Mouse (Mus musculus) MEL (cell line): ENCODE data around the gene Gm21885. TPM values are rescaled to one million over a fixed set of nuclear protein-coding genes. Genes with fewer than 3 reads are reported as not detected.

Experiments
- DNase-seq: peaks from one replicate; pipeline ENCODE4 v3.0.0; 2011; ENCODE audit warnings: low read depth, low spot score
- H3K27ac ChIP-seq: 2 replicates; pipeline ENCODE4 v1.5.1; 2012; ENCODE audit warnings: low read depth, mild to moderate bottlenecking, control low read depth, low read length, moderate library complexity; ENCODE audit not compliant: control insufficient read depth
- H3K27me3 ChIP-seq, 2 experiments: fragments of 150-350 bp in 1 of 2; sonication (generic) in 1 of 2; 2 replicates each; pipeline ENCODE4 v1.6.1; 2012; ENCODE audit warnings: low read length in 2 of 2, mild to moderate bottlenecking in 2 of 2, improper control_type of control experiment in 1 of 2, moderate library complexity in 1 of 2; ENCODE audit not compliant: insufficient read depth in 2 of 2, control insufficient read depth in 1 of 2
- H3K36me3 ChIP-seq, 2 experiments: 2 replicates each; pipeline ENCODE4 v1.6.1; 2012 to 2014; ENCODE audit warnings: low read length in 2 of 2, improper control_type of control experiment in 1 of 2, inconsistent platforms in 1 of 2, mild to moderate bottlenecking in 1 of 2; ENCODE audit not compliant: insufficient read depth in 2 of 2, control insufficient read depth in 1 of 2
- H3K4me1 ChIP-seq, 2 experiments: fragments of 150-350 bp in 1 of 2; sonication (generic) in 1 of 2; 2 replicates each; pipeline ENCODE4 v1.6.1; 2012; ENCODE audit warnings: low read length in 2 of 2, improper control_type of control experiment in 1 of 2, mild to moderate bottlenecking in 1 of 2; ENCODE audit not compliant: insufficient read depth in 2 of 2, control insufficient read depth in 1 of 2
- H3K4me3 ChIP-seq, 2 experiments: fragments of 150-350 bp in 1 of 2; sonication (generic) in 1 of 2; 2 replicates each; pipeline ENCODE4 v1.5.1; 2012; ENCODE audit warnings: low read depth in 2 of 2, low read length in 2 of 2, mild to moderate bottlenecking in 2 of 2, moderate library complexity in 2 of 2, control low read depth in 1 of 2, improper control_type of control experiment in 1 of 2; ENCODE audit not compliant: control insufficient read depth in 1 of 2, insufficient read depth in 1 of 2
- H3K79me2 ChIP-seq: 2 replicates; pipeline ENCODE4 v1.6.1; 2012; ENCODE audit warnings: mild to moderate bottlenecking, low read length, moderate library complexity; ENCODE audit not compliant: control insufficient read depth, poor library complexity, insufficient read depth
- H3K9ac ChIP-seq: 2 replicates; pipeline ENCODE4 v1.6.1; 2012; ENCODE audit warnings: low read depth, mild to moderate bottlenecking, control low read depth, low read length, moderate library complexity; ENCODE audit not compliant: control insufficient read depth, poor library complexity, severe bottlenecking
- H3K9me3 ChIP-seq: fragments of 150-350 bp; sonication (generic); replicated peaks from 2 replicates; pipeline ENCODE4 v1.6.1; 2012; ENCODE audit warnings: mild to moderate bottlenecking, low read length, improper control_type of control experiment, moderate library complexity; ENCODE audit not compliant: insufficient read depth
- ELF1 ChIP-seq: IDR thresholded peaks from 2 replicates; pipeline ENCODE4 v1.6.1; 2014; ENCODE audit warnings: low read depth, mild to moderate bottlenecking, inconsistent platforms, low read length, improper control_type of control experiment, moderate library complexity
- GABPA ChIP-seq: IDR thresholded peaks from 2 replicates; pipeline ENCODE4 v1.6.1; 2012; ENCODE audit warnings: low read depth, mild to moderate bottlenecking, inconsistent platforms, low read length, improper control_type of control experiment, moderate library complexity
- JUND ChIP-seq: IDR thresholded peaks from 2 replicates; pipeline ENCODE4 v1.6.1; 2011; ENCODE audit warnings: low read depth, mild to moderate bottlenecking, improper control_type of control experiment, low read length
- KAT2A ChIP-seq: conservative IDR thresholded peaks from 2 replicates; pipeline ENCODE4 v1.6.1; 2012; ENCODE audit warnings: low read depth, low read length, improper control_type of control experiment, inconsistent platforms
- MAFK ChIP-seq: IDR thresholded peaks from 2 replicates; pipeline ENCODE4 v1.6.1; 2011; ENCODE audit warnings: low read depth, mild to moderate bottlenecking, low read length, improper control_type of control experiment, borderline replicate concordance
- MAX ChIP-seq: IDR thresholded peaks from 2 replicates; pipeline ENCODE4 v1.6.1; 2011; ENCODE audit warnings: low read length, improper control_type of control experiment
- MEF2A ChIP-seq: IDR thresholded peaks from 2 replicates; pipeline ENCODE4 v1.6.1; 2014; ENCODE audit warnings: low read depth, mild to moderate bottlenecking, inconsistent platforms, low read length, improper control_type of control experiment; ENCODE audit not compliant: poor library complexity, insufficient replicate concordance, severe bottlenecking; ENCODE audit errors: extremely low read depth
- MYB ChIP-seq: IDR thresholded peaks from 2 replicates; pipeline ENCODE4 v1.6.1; 2011; ENCODE audit warnings: mild to moderate bottlenecking, low read depth, low read length, improper control_type of control experiment
- NRF1 ChIP-seq: IDR thresholded peaks from 2 replicates; pipeline ENCODE4 v1.6.1; 2014; ENCODE audit warnings: low read depth, mild to moderate bottlenecking, inconsistent platforms, low read length, improper control_type of control experiment, moderate library complexity; ENCODE audit not compliant: poor library complexity, insufficient read depth, severe bottlenecking
- POLR2A ChIP-seq, 2 experiments: IDR thresholded peaks; 2 replicates each; pipeline ENCODE4 v1.6.1; 2011 to 2012; ENCODE audit warnings: low read length in 2 of 2, mild to moderate bottlenecking in 2 of 2, control low read depth in 1 of 2, improper control_type of control experiment in 1 of 2, low read depth in 1 of 2, moderate library complexity in 1 of 2; ENCODE audit not compliant: control insufficient read depth in 1 of 2, insufficient read depth in 1 of 2, poor library complexity in 1 of 2
- POLR2AphosphoS5 ChIP-seq: IDR thresholded peaks from 2 replicates; pipeline ENCODE4 v1.6.1; 2012; ENCODE audit warnings: low read depth, borderline replicate concordance, mild to moderate bottlenecking, inconsistent platforms, low read length, moderate library complexity, mixed read lengths
- RCOR1 ChIP-seq: IDR thresholded peaks from 2 replicates; pipeline ENCODE4 v1.6.1; 2012; ENCODE audit warnings: low read depth, mild to moderate bottlenecking, inconsistent platforms, low read length, improper control_type of control experiment
- SMC3 ChIP-seq: IDR thresholded peaks from 2 replicates; pipeline ENCODE4 v1.6.1; 2011; ENCODE audit warnings: low read depth, low read length, improper control_type of control experiment
- TAL1 ChIP-seq: IDR thresholded peaks from 2 replicates; pipeline ENCODE4 v1.6.1; 2012; ENCODE audit warnings: mild to moderate bottlenecking, inconsistent platforms, low read length, moderate library complexity, mixed read lengths
- TBP ChIP-seq: IDR thresholded peaks from 2 replicates; pipeline ENCODE4 v1.8.0; 2011; ENCODE audit warnings: low read depth, low read length, improper control_type of control experiment
- TCF12 ChIP-seq: IDR thresholded peaks from 2 replicates; pipeline ENCODE4 v1.6.1; 2014; ENCODE audit warnings: low read depth, mild to moderate bottlenecking, inconsistent platforms, low read length, improper control_type of control experiment, moderate library complexity
- USF2 ChIP-seq, 2 experiments: IDR thresholded peaks; 2 replicates each; pipeline ENCODE4 v1.6.1; 2011 to 2012; ENCODE audit warnings: improper control_type of control experiment in 2 of 2, low read length in 2 of 2, borderline replicate concordance in 1 of 2, inconsistent platforms in 1 of 2, low read depth in 1 of 2, mild to moderate bottlenecking in 1 of 2; ENCODE audit not compliant: insufficient read depth in 1 of 2
- ZKSCAN1 ChIP-seq: IDR thresholded peaks from 2 replicates; pipeline ENCODE4 v1.6.1; 2012; ENCODE audit warnings: low read depth, mild to moderate bottlenecking, inconsistent platforms, low read length, improper control_type of control experiment, moderate library complexity
- polyA plus RNA-seq, 2 experiments: library from polyadenylated mRNA; stranded (reverse) in 1 of 2; unstranded in 1 of 2; fragments of >175 nt in 1 of 2; fragments of >200 nt in 1 of 2; gene quantifications; 2 replicates each; pipeline versions ENCODE4 v1.2.1 to v1.2.4; 2012; ENCODE audit warnings: low replicate concordance in 2 of 2, low read depth in 1 of 2; ENCODE audit not compliant: insufficient read length in 2 of 2, insufficient read depth in 1 of 2, missing spikeins in 1 of 2
- total RNA-seq: library from RNA; depleted of rRNA; stranded (reverse); fragments of 300-350 nt; gene quantifications from 2 replicates; pipeline ENCODE4 v1.2.3, GENCODE M21; 2012

Gene Gm21885
- total and polyA plus RNA-seq, 3 experiments, result 0.74 TPM; not detected in 2

DNA sequence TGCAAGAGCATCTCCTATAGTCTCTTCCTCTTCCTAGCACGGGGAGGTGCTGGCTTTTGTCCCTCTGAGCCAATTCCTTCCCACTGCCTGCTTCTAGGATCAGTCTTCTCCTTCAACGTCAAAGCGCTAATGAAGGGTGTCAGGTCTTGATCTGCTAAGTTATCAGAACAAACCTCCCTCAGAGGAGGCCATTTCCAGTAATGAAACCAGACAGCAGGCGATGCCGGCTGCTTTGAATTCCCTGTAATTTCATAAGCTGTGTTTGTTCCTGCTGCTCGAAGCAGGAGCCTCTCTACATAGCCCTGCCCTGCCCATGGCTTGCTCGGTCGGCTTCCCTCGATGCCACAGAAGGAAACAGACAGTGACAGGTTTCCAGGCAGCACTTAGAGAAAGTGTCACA lies 37.3 kb upstream of the Gm21885 start:
- no peak for DNase-seq
- Histone ChIP-seq H3K79me2 (no peaks in the 10 kb centered on the region), H3K4me1 (no peaks in the 10 kb centered on the region), H3K27me3 (peaks cover 24 to 29% of the 10 kb centered on the region in 2 experiments), H3K9ac (no peak overlapping the region), H3K36me3 (no peaks in the 10 kb centered on the region)
- TF ChIP-seq POLR2A (IDR thresholded peaks at IDR 0.05; ENCODE audit: control insufficient read depth in 1 of 2, insufficient read depth in 1 of 2, low read depth in 1 of 2, low read length in 2 of 2, poor library complexity in 1 of 2) (no peak), NRF1 (no peak), MYB (no peak)
- TF ChIP-seq, all 39 proteins: peak for 0
- Histone ChIP-seq H3K27ac (no peak overlapping the region), H3K4me3 (no peak overlapping the region), H3K9me3 (no peaks in the 10 kb centered on the region)

DNA sequence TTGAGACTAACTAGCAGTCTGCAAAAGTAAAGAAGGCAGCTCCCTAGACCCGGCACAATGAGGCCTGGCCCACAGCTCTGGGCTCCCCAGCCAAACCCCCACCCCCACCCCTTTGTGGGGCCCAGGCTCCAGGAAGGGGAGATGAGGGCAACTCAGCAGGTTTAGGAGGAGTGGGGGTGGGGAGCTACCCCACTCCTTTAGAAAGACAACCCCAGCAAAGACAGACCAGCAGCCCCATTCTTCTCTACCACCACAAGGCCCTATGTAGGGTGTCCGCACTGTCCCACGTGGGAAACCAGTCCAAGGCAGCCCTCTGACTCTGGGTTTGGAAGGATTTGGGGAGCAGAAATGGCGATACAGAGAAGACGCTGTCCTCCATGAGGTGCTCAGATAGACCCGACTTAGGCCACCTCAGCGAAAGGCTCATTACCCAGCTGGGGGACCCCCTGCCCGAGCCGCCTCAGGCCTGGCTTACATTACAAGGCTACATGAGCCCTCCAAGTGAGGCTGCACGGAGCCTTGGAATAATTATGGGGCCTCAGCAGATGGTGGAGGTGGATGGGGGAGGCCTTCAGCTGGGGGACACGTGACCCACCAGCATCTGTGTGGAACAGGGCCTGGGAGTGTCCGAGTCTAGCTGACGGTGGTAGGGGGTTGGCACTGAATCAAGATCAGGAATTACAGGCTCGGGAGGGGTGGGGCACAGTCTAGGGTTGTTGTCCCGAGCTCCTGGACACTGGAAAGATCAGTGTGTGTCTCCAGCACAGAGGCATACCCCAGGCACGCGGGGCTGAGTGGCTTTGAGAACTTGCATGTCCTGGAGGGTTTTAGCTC lies 35.5 kb upstream of the Gm21885 start, which contains the start of gene Wfikkn2:
Wfikkn2 (minus strand) TSS at position 51 of the 834 bp plus-strand sequence.
- H3K36me3 ChIP-seq, result no peaks in the 10 kb centered on the region
- no peaks in the 10 kb centered on the region for H3K9me3 ChIP-seq
- no peaks in the 10 kb centered on the region for H3K79me2 ChIP-seq
- H3K9ac ChIP-seq, result no peak within 1 kb of the TSS
- no peak within 1 kb of the TSS for H3K4me3 ChIP-seq
- no peak for DNase-seq
- no peak for TF ChIP-seq RCOR1
- no peak for TF ChIP-seq TBP
- no peak for TF ChIP-seq TCF12
- no peak for TF ChIP-seq POLR2AphosphoS5
- no peak for TF ChIP-seq MAFK
- no peak for TF ChIP-seq KAT2A
- no peak for TF ChIP-seq GABPA
- TF ChIP-seq ELF1, result no peak
- no peak for TF ChIP-seq USF2 (IDR thresholded peaks at IDR 0.05; ENCODE audit: borderline replicate concordance in 1 of 2, insufficient read depth in 1 of 2, low read depth in 1 of 2, low read length in 2 of 2)
- TF ChIP-seq TAL1, result no peak
- TF ChIP-seq JUND, result no peak
- no peak for TF ChIP-seq MAX
- TF ChIP-seq ZKSCAN1, result no peak
- TF ChIP-seq SMC3, result no peak
- TF ChIP-seq MEF2A, result no peak
- peaks cover 29 to 33% of the 10 kb centered on the region in 2 experiments for H3K27me3 ChIP-seq
- no peaks in the 10 kb centered on the region for H3K4me1 ChIP-seq
- no peak within 1 kb of the TSS for H3K27ac ChIP-seq
